Mouse (Mus musculus): ENCODE data around the gene Afg1l. TPM values are rescaled to one million over a fixed set of nuclear protein-coding genes. Genes with fewer than 3 reads are reported as not detected.

Afg1l gene
- polyA plus RNA-seq, 1 experiment from 2014 or later: 9.4 TPM

DNA sequence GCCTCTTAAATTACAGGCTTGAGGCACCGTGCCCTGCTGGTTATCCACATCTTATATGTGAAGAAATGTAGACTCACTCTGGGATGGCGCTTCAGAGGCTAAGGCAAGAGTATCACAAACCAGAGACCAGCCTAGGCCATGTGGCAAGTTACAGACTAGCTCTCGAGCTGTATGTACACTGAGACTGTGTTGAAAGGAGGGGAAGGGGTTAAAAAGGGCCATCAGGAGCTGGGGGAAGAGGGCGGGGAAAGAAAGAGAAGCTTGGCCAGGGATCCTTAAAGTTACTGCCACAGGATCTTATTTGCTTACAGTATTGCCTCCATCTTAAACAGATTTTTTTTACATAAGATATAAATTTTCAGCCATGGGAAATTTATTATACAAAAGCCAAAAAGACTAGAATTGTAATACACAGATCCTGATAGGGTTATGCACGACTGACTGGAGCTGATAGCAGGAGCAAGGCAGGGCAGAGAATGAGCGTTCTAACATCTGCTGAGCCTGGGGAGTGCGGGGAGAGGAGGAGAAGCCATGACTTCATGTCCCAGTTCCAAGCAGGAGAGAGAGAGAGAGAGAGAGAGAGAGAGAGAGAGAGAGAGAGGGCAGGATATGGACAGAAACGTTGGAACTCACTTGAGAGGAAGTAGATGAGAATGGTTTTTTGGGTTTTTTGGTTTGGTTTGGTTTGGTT is 10.4 kb upstream of the Afg1l start:
- Histone ChIP-seq H3K4me2 (replicated peaks; ENCODE audit: low read depth) (no peak overlapping the region), H3K27ac (ENCODE audit: low read depth, low read length) (no peak overlapping the region), H3K9ac (ENCODE audit: low read depth, low read length) (no peak overlapping the region), H3K4me3 (ENCODE audit: low read depth, low read length) (no peak overlapping the region), H3K9me3 (ENCODE audit: control insufficient read depth) (no peaks in the 10 kb centered on the region), H3K36me3 (ENCODE audit: control insufficient read depth, insufficient read depth) (no peaks in the 10 kb centered on the region), H3K27me3 (replicated peaks; ENCODE audit: control insufficient read depth, insufficient read depth, low read length) (no peaks in the 10 kb centered on the region), H3K4me1 (replicated peaks; ENCODE audit: control insufficient read depth, insufficient read depth, low read length) (peaks cover 10% of the 10 kb centered on the region; the same call in 1 of the 2 replicates)
- WGBS: 43% methylated on average over 8 of the region's 8 CpGs
- no peak for TF ChIP-seq CTCF (IDR thresholded peaks at IDR 0.05; ENCODE audit: low read depth)
- no peak for ATAC-seq

GRCm38 (mm10) chr10:42480719-42481118 is 2.4 kb upstream of the Afg1l start:
- Histone ChIP-seq H3K4me3 (ENCODE audit: low read depth, low read length) (no peak overlapping the region), H3K9ac (ENCODE audit: low read depth, low read length) (no peak overlapping the region), H3K27me3 (replicated peaks; ENCODE audit: control insufficient read depth, insufficient read depth, low read length) (no peaks in the 10 kb centered on the region), H3K4me2 (replicated peaks; ENCODE audit: low read depth) (no peak overlapping the region), H3K27ac (ENCODE audit: low read depth, low read length) (peak overlapping the region; percentile 41), H3K4me1 (replicated peaks; ENCODE audit: control insufficient read depth, insufficient read depth, low read length) (peaks cover 5% of the 10 kb centered on the region; the same call in 1 of the 2 replicates), H3K9me3 (ENCODE audit: control insufficient read depth) (no peaks in the 10 kb centered on the region), H3K36me3 (ENCODE audit: control insufficient read depth, insufficient read depth) (no peaks in the 10 kb centered on the region)
- TF ChIP-seq CTCF (IDR thresholded peaks at IDR 0.05; ENCODE audit: low read depth): no peak
- 55% methylated on average over 4 of the region's 4 CpGs for WGBS
- ATAC-seq: peak; percentile 34; the same call in 1 of the 2 replicates

DNA sequence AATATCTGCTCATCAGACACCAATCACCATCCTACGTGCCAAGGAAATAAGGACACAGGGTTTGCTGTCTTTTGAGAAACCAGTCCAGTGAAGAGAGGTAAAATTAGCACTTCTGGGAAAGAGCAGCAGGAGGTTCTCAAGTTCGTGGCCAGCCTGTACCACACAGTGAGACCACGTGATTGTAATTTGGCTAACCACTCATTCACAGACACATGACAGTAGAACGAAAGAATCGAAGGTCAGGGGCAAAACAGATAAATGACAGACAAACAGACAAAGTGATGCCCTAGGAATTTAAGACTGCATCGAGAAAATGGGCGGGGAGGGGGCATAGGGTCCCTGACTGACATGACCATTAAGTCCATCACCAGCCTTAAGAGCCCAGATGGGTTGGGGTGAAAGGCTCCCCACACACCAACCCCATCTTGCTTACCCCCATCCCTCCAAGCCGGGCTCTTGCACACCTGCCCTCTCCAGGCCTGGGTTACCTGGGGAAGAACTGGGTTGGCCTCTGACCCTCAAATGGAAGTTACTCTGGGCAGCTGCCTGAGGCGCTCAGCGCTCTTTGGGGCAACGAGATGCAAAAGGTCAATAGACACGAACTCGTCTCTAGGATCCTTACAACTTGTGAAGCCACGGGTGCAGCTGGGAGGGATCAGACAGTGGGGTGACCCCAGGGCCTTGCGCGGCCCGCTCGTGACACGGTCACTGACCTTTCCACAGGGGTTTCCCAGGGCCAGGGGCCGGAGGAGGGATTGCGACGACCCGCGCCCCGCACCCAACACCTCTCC is 620 bp downstream of the Afg1l start:
- ATAC-seq: peak; percentile 29

DNA sequence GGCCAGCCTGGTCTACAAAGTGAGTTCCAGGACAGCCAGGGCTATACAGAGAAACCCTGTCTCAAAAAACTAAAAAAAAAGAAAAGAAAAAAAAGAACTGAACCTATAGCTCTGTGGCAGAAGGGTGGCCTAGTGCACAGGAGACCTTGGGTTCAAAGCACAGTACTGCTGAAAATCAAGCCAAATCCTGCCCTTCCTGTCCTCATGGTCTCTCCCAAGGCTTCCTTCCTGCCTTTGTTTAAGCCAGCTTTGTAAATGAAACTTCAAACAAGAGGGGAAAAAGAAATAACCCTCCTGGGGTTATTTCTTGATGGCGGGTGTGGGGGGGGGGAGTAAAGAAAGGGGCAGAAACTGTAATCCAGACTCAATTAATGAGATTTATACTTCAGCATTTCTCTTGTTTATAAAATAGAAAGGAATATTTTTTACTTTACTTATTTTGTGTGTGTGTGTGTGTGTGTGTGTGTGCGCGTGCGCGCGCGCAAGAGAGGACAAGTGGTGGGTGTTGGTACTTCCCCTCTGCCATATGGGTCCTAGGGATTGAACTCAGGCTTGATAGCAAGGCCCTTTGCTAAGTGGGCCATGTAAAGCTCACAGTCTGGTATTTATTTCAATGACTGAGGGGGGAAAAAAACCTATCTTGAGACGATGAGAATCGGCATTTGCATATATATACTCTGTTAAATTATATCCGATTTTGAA is 1.4 kb downstream of the Afg1l start:
- H3K9me3 ChIP-seq (ENCODE audit: control insufficient read depth): no peaks in the 10 kb centered on the region
- 87% methylated on average over 10 of the region's 10 CpGs for WGBS
- no peak overlapping the region for H3K27ac ChIP-seq (ENCODE audit: low read depth, low read length)
- no peak overlapping the region for H3K4me3 ChIP-seq (ENCODE audit: low read depth, low read length)
- TF ChIP-seq CTCF (IDR thresholded peaks at IDR 0.05; ENCODE audit: low read depth): no peak
- H3K4me2 ChIP-seq (replicated peaks; ENCODE audit: low read depth): no peak overlapping the region
- no peaks in the 10 kb centered on the region for H3K27me3 ChIP-seq (replicated peaks; ENCODE audit: control insufficient read depth, insufficient read depth, low read length)
- H3K4me1 ChIP-seq (replicated peaks; ENCODE audit: control insufficient read depth, insufficient read depth, low read length): peaks cover 5% of the 10 kb centered on the region; the same call in 1 of the 2 replicates
- H3K9ac ChIP-seq (ENCODE audit: low read depth, low read length): no peak overlapping the region
- ATAC-seq: no peak
- no peaks in the 10 kb centered on the region; the same call in 1 of the 2 replicates for H3K36me3 ChIP-seq (ENCODE audit: control insufficient read depth, insufficient read depth)

More for the DNA sequence above, 620 bp downstream of the Afg1l start:
- Histone ChIP-seq H3K4me1 (replicated peaks; ENCODE audit: control insufficient read depth, insufficient read depth, low read length) (peaks cover 5% of the 10 kb centered on the region; the same call in 1 of the 2 replicates), H3K4me3 (ENCODE audit: low read depth, low read length) (peak overlapping the region; percentile 73), H3K9me3 (ENCODE audit: control insufficient read depth) (no peaks in the 10 kb centered on the region), H3K36me3 (ENCODE audit: control insufficient read depth, insufficient read depth) (no peaks in the 10 kb centered on the region; the same call in 1 of the 2 replicates), H3K9ac (ENCODE audit: low read depth, low read length) (peak overlapping the region; percentile 82), H3K27me3 (replicated peaks; ENCODE audit: control insufficient read depth, insufficient read depth, low read length) (no peaks in the 10 kb centered on the region), H3K27ac (ENCODE audit: low read depth, low read length) (peak overlapping the region; percentile 97), H3K4me2 (replicated peaks; ENCODE audit: low read depth) (peak overlapping the region; percentile 91)
- WGBS: 7% methylated on average over 25 of the region's 25 CpGs
- TF ChIP-seq CTCF (IDR thresholded peaks at IDR 0.05; ENCODE audit: low read depth): no peak

DNA sequence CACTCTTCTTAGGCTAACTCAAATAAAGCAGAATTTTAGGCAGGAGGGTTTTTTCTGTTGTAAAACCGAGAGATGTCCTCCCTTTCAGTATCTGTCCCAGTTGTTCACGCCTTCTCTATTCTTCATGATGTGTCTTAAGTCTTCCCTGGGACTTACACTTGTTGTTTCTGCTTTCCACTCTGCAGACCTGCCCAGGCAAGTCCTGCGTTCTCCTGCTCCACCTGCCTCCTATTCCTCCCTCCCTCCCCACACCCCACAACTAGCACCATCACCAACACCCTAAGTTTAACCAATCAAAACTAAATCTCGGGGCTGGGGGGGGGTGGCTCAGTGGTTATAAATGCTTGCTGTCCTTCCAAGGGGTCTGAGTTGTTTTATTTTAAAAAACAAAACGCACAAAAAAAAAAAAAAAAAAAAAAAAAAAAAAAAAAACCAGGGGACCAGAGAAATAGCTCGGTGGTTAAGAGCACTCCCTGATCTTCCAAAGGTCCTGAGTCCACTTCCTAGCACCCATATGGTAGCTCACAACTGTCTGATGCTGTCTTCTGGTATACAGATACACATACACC is 3.3 kb downstream of the Afg1l start:
- no peak for ATAC-seq
- Histone ChIP-seq H3K9ac (ENCODE audit: low read depth, low read length) (no peak overlapping the region), H3K27me3 (replicated peaks; ENCODE audit: control insufficient read depth, insufficient read depth, low read length) (no peaks in the 10 kb centered on the region), H3K4me1 (replicated peaks; ENCODE audit: control insufficient read depth, insufficient read depth, low read length) (peaks cover 5% of the 10 kb centered on the region; the same call in 1 of the 2 replicates), H3K36me3 (ENCODE audit: control insufficient read depth, insufficient read depth) (peaks cover 5% of the 10 kb centered on the region; the same call in 1 of the 2 replicates), H3K4me3 (ENCODE audit: low read depth, low read length) (no peak overlapping the region), H3K4me2 (replicated peaks; ENCODE audit: low read depth) (no peak overlapping the region), H3K9me3 (ENCODE audit: control insufficient read depth) (no peaks in the 10 kb centered on the region), H3K27ac (ENCODE audit: low read depth, low read length) (no peak overlapping the region)
- WGBS: 72% methylated on average over 6 of the region's 6 CpGs
- TF ChIP-seq CTCF (IDR thresholded peaks at IDR 0.05; ENCODE audit: low read depth): no peak
